Mouse (Mus musculus) heart, postnatal 0 days (tissue): ENCODE data around the gene Rbbp7. TPM values are rescaled to one million over a fixed set of nuclear protein-coding genes. Genes with fewer than 3 reads are reported as not detected.
A peak's percentile ranks its signal among the peaks of the same experiment; 100 is the strongest.

Experiments used
- ATAC-seq: fragments of 200-750 bp; cut with Nextera tagmentation; 2 replicates; pipeline ENCODE4 v1.8.0; 2017; ENCODE audit warnings: low read depth, moderate number of reproducible peaks, moderate library complexity; ENCODE audit not compliant: insufficient read depth
- DNase-seq: peaks from one replicate; pipeline ENCODE4 v3.0.0-alpha.2; 2016; ENCODE audit warnings: low spot score
- H3K27ac ChIP-seq: fragments of 300-500 bp; sonication (generic); 2 replicates; pipeline ENCODE4 v1.5.1; 2014; ENCODE audit warnings: low read depth, mild to moderate bottlenecking
- H3K27me3 ChIP-seq: fragments of 300-500 bp; sonication (generic); 2 replicates; pipeline ENCODE4 v1.6.1; 2014; ENCODE audit warnings: low read length, mixed read lengths; ENCODE audit not compliant: control insufficient read depth, insufficient read depth
- H3K36me3 ChIP-seq: fragments of 300-500 bp; sonication (generic); replicated peaks from 2 replicates; pipeline ENCODE4 v1.6.1; 2014; ENCODE audit warnings: low read length, mixed read lengths; ENCODE audit not compliant: control insufficient read depth, insufficient read depth
- H3K4me1 ChIP-seq: fragments of 300-500 bp; sonication (generic); 2 replicates; pipeline ENCODE4 v1.6.1; 2014; ENCODE audit warnings: antibody characterized with exemption; ENCODE audit not compliant: control insufficient read depth, insufficient read depth
- H3K4me2 ChIP-seq: fragments of 300-500 bp; sonication (generic); 2 replicates; pipeline ENCODE4 v1.6.1; 2014; ENCODE audit warnings: low read depth, mild to moderate bottlenecking, low read length, moderate library complexity
- H3K4me3 ChIP-seq: fragments of 300-500 bp; sonication (generic); 2 replicates; pipeline ENCODE4 v1.5.1; 2014; ENCODE audit warnings: low read depth, low read length
- H3K9ac ChIP-seq: fragments of 300-500 bp; sonication (generic); replicated peaks from 2 replicates; pipeline ENCODE4 v1.6.1; 2014; ENCODE audit warnings: low read depth, low read length, mixed read lengths
- H3K9me3 ChIP-seq: fragments of 300-500 bp; sonication (generic); replicated peaks from 2 replicates; pipeline ENCODE4 v1.6.1; 2016; ENCODE audit warnings: low read length; ENCODE audit not compliant: control insufficient read depth
- CTCF ChIP-seq: IDR thresholded peaks from 2 replicates; pipeline ENCODE4 v1.5.1; 2016; ENCODE audit warnings: antibody characterized with exemption, control low read depth, low read depth
- EP300 ChIP-seq: IDR thresholded peaks from 2 replicates; pipeline ENCODE4 v1.6.1; 2016; ENCODE audit warnings: antibody characterized with exemption, low read depth
- WGBS: fragments of 180-500 bp; shearing (Covaris S2); extraction: QIAGEN DNeasy Blood & Tissue Kit; methylation state at CpG from one replicate; pipeline ENCODE4 v1.1.7; 2014; 5-methylcytosine and 5-hydroxymethylcytosine counted together
- polyA plus RNA-seq: library from polyadenylated mRNA; unstranded; fragments of >200 nt; fragmentation: Nextera tagmentation; extraction: Ambion mirVana; gene quantifications from 2 replicates; pipeline ENCODE4 v1.2.1, GENCODE M21; 2015
- total RNA-seq: library from RNA; depleted of rRNA; stranded (reverse); fragments of >200 nt; gene quantifications from 2 replicates; pipeline ENCODE4 v1.2.3, GENCODE M21; 2014; ENCODE audit warnings: low replicate concordance; rRNA removed

The Rbbp7 gene
- total RNA-seq: 196 and 220 TPM in 2 replicates
- 316 and 331 TPM in 2 replicates for polyA plus RNA-seq

DNA sequence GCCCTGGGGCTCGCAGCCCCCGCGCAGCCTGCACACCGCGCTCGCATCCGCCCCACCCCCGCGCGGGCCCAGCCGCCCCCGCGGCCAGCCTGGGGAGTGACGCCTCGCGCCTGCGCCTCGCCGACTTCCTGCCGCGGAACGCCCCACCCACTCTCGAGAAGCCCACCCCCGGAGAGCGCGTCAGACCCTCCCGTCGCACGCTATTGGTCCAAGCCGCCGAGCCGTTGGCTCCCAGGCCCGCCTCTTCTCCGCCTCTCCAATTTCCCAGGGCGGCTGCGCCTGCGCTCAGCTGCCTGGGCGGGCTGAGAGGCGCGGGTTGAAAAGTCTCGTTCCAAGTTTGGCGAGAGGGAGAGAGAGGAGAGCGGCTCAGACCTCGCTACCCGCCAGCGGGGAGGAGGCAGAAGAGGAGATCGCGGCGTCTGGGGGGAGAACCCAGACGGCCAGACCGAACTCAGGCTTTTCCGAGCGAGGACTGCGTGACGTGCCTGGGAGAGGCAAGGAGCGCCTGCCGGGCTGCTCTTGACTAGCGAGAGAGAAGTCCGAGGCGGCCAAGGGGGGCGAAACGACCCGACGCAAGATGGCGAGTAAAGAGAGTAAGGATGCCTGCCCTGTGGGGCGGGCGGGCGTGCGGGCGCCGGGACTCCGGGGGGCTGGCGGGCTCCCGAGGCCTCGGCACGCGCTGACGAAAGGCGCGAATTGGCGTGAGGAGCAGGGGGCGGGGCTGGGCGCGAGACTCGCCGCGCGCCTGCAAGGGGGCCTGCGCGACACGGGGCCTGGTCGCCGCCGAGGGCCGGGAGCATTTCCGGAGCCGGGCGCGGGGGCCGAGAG is at the start of gene Rbbp7:
Gene Rbbp7 (plus strand): TSS at position 288 of the 828 bp plus-strand sequence.
- Histone ChIP-seq H3K9ac (peak within 1 kb of the TSS; percentile 65), H3K4me1 (peaks cover 7% of the 10 kb centered on the region; the same call in 1 of the 2 replicates), H3K4me2 (peak within 1 kb of the TSS; percentile 69), H3K36me3 (no peaks in the 10 kb centered on the region), H3K27ac (peak within 1 kb of the TSS; percentile 95), H3K9me3 (no peaks in the 10 kb centered on the region), H3K4me3 (peak within 1 kb of the TSS; percentile 57), H3K27me3 (no peaks in the 10 kb centered on the region)
- TF ChIP-seq EP300: no peak
- no peak for TF ChIP-seq CTCF
- DNase-seq (peak; percentile 90), ATAC-seq (peak; percentile 95)
- WGBS: 23% methylated on average over 68 of the region's 100 CpGs

DNA sequence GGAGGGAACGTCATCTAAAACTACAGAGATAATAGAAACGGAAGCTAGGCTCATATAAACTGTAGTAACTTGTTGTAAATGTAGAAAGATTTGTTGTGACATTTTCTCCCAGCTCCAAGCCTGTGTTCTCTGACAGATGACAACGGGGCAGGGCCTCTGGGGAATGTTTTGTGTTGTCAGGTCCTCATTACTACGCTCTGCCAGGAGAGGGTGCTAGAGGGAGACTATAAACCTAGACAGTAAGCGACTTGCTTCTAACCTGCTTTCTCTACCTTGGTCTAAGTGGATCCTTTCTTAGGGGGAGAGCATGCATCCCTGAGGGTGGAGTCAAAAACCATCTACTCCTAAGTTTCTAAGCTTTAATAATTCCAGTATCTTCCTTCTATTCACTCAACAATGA is 42.4 kb upstream of the Rbbp7 start:
- no peak overlapping the region for H3K4me2 ChIP-seq
- ATAC-seq (no peak), DNase-seq (peak; percentile 39)
- H3K4me3 ChIP-seq: no peak overlapping the region
- H3K36me3 ChIP-seq: no peaks in the 10 kb centered on the region
- no peaks in the 10 kb centered on the region for H3K27me3 ChIP-seq
- H3K9me3 ChIP-seq: no peaks in the 10 kb centered on the region
- 25% methylated on average over 5 of the region's 5 CpGs for WGBS
- no peak overlapping the region for H3K27ac ChIP-seq
- H3K9ac ChIP-seq: no peak overlapping the region
- TF ChIP-seq CTCF (peak; percentile 52), EP300 (no peak)
- H3K4me1 ChIP-seq: no peaks in the 10 kb centered on the region

DNA sequence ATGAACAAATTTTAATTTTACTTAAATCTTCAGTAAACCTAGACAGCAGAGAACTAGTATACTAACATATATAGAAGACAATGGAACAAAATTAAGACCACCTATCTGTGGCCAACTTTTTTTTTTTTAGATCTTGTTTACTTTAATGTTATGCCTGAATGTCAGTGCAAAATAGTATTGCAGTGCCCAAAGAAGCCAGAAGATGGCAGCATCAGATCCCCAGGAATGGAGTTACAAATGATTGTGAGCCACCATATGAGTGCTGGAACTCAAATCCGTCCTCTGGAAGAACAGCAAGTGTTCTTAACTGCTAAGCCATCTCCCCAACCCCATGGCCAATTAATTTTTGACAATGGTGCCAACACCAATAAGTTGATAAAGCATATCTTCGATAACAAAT is 40.6 kb upstream of the Rbbp7 start:
- no peak overlapping the region for H3K9ac ChIP-seq
- no peak for TF ChIP-seq EP300
- peak; percentile 56 for TF ChIP-seq CTCF
- no peaks in the 10 kb centered on the region for H3K36me3 ChIP-seq
- no peak overlapping the region for H3K27ac ChIP-seq
- 34% methylated on average over 2 of the region's 2 CpGs for WGBS
- DNase-seq (no peak), ATAC-seq (no peak)
- H3K4me2 ChIP-seq: no peak overlapping the region
- H3K27me3 ChIP-seq: no peaks in the 10 kb centered on the region
- no peaks in the 10 kb centered on the region for H3K9me3 ChIP-seq
- no peak overlapping the region for H3K4me3 ChIP-seq
- H3K4me1 ChIP-seq: no peaks in the 10 kb centered on the region

DNA sequence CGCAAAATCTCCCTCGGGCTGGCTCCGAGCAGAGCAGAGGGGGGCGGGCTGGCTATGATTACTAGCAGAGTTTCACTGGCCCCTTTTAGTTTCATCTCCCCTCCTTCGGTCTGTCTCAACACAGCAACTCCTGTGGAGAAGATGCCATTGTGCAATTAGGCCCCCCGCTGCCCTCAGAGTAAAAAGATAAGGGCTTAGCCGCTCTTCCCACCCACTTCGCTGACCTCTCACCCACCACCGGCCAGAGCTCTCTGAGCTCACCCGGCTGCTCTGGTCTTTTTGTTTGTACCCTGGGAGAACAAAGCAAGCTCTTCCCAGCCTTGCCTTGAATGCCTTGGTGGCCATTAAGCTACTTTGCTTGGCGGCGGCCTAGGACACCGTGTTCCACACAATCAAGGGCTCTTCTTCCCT is 32.8 kb upstream of the Rbbp7 start:
- Histone ChIP-seq H3K9ac (no peak overlapping the region), H3K36me3 (no peaks in the 10 kb centered on the region), H3K9me3 (no peaks in the 10 kb centered on the region), H3K4me2 (no peak overlapping the region), H3K27me3 (no peaks in the 10 kb centered on the region), H3K4me3 (no peak overlapping the region), H3K4me1 (no peaks in the 10 kb centered on the region), H3K27ac (no peak overlapping the region)
- no peak for DNase-seq
- 37% methylated on average over 13 of the region's 13 CpGs for WGBS
- no peak for ATAC-seq
- TF ChIP-seq CTCF (no peak), EP300 (no peak)

DNA sequence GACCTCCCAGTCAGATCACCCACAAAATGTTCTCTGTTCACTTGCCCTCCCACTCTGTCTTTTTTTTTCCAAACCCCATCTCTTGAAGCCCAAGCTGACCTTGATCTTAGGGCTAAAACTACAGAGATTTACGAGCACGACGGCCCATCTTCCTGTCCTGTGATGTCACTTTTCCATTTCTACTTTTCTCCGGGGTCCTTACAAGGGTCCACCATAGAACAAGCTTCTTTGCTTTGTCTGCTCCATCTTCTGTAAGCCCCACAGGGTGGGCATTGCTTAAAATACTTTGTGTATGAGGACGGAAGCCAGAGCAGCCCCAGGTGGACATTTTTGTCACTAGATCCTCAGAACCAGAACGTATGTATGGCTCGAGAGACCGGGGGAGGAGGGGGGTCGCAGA is 32.4 kb upstream of the Rbbp7 start:
- Histone ChIP-seq H3K9me3 (no peaks in the 10 kb centered on the region), H3K4me2 (no peak overlapping the region), H3K4me3 (no peak overlapping the region), H3K27me3 (no peaks in the 10 kb centered on the region), H3K36me3 (no peaks in the 10 kb centered on the region), H3K4me1 (no peaks in the 10 kb centered on the region), H3K27ac (no peak overlapping the region), H3K9ac (no peak overlapping the region)
- ATAC-seq (no peak), DNase-seq (no peak)
- WGBS: 45% methylated on average over 9 of the region's 9 CpGs
- TF ChIP-seq EP300 (no peak), CTCF (no peak)
